Mouse (Mus musculus) frontal cortex, adult (tissue): ENCODE results near the gene Prdx5.
"Not testable (repeated sequence)": the region's sequence is repeated elsewhere in the genome, so short reads cannot be mapped to it uniquely, and the experiment has no call there.

Source experiments
- ATAC-seq: cut with Nextera tagmentation; 2 replicates; pipeline ENCODE4 v1.9.2; 2017; ENCODE audit warnings: mild to moderate bottlenecking, moderate library complexity, mixed read lengths; ENCODE audit not compliant: low TSS enrichment

The Prdx5 gene

GRCm38 (mm10) chr19:6919431-6919830 is 9.5 kb upstream of the Prdx5 start:
- no peak for ATAC-seq

GRCm38 (mm10) chr19:6918321-6918720 is 8.4 kb upstream of the Prdx5 start:
- no peak for ATAC-seq

- ATAC-seq = no peak
These were observed 6.6 kb upstream of the Prdx5 start for GRCm38 (mm10) chr19:6916496-6916895.

- no peak for ATAC-seq
These were observed 5.4 kb upstream of the Prdx5 start for GRCm38 (mm10) chr19:6915276-6915675.

GRCm38 (mm10) chr19:6914540-6914939 is 4.6 kb upstream of the Prdx5 start:
- ATAC-seq = no peak

GRCm38 (mm10) chr19:6913991-6914390 is 4.1 kb upstream of the Prdx5 start:
- no peak for ATAC-seq

- ATAC-seq = no peak
These were observed 3.1 kb upstream of the Prdx5 start for GRCm38 (mm10) chr19:6913036-6913435.

- ATAC-seq = no peak
These were observed 2.5 kb upstream of the Prdx5 start for GRCm38 (mm10) chr19:6912205-6912970.

GRCm38 (mm10) chr19:6911101-6912074 is 1.5 kb upstream of the Prdx5 start:
- no peak for ATAC-seq

- ATAC-seq = not testable (repeated sequence)
These were observed 400 bp upstream of the Prdx5 start for GRCm38 (mm10) chr19:6910306-6910705.

- ATAC-seq = no peak
These were observed 885 bp downstream of the Prdx5 start for GRCm38 (mm10) chr19:6909021-6909420.

- ATAC-seq = no peak
These were observed 1.9 kb downstream of the Prdx5 start for GRCm38 (mm10) chr19:6907811-6908540.

- ATAC-seq = no peak
These were observed 2.8 kb downstream of the Prdx5 start for GRCm38 (mm10) chr19:6907094-6907493.

- ATAC-seq = no peak
These were observed 3.7 kb downstream of the Prdx5 start for GRCm38 (mm10) chr19:6906199-6906598.

GRCm38 (mm10) chr19:6905498-6906159 is 4.3 kb downstream of the Prdx5 start:
- no peak for ATAC-seq

- ATAC-seq = no peak
These were observed 5.1 kb downstream of the Prdx5 start for GRCm38 (mm10) chr19:6904846-6905245.

- no peak for ATAC-seq
These were observed 6.9 kb downstream of the Prdx5 start for GRCm38 (mm10) chr19:6903031-6903430.

GRCm38 (mm10) chr19:6899641-6900040 is 10.3 kb downstream of the Prdx5 start:
- ATAC-seq = no peak

- not testable (repeated sequence) for ATAC-seq
These were observed 14.1 kb downstream of the Prdx5 start for GRCm38 (mm10) chr19:6895608-6896305.

- no peak for ATAC-seq
These were observed 16.0 kb downstream of the Prdx5 start for GRCm38 (mm10) chr19:6893731-6894451.
